Mouse (Mus musculus) liver, adult 2 months (tissue): ENCODE measurements around the gene Ipo7.

Experiments
- CTCF ChIP-seq: fragments of 200-500 bp; IDR thresholded peaks from 2 replicates; pipeline ENCODE4 v1.5.1; 2011; ENCODE audit warnings: low read depth, low read length, control low read depth
- POLR2A ChIP-seq: fragments of 200-500 bp; IDR thresholded peaks from 2 replicates; pipeline ENCODE4 v1.6.1; 2011; ENCODE audit warnings: low read length, control low read depth; ENCODE audit not compliant: insufficient read depth; ENCODE audit errors: extremely low read depth

DNA sequence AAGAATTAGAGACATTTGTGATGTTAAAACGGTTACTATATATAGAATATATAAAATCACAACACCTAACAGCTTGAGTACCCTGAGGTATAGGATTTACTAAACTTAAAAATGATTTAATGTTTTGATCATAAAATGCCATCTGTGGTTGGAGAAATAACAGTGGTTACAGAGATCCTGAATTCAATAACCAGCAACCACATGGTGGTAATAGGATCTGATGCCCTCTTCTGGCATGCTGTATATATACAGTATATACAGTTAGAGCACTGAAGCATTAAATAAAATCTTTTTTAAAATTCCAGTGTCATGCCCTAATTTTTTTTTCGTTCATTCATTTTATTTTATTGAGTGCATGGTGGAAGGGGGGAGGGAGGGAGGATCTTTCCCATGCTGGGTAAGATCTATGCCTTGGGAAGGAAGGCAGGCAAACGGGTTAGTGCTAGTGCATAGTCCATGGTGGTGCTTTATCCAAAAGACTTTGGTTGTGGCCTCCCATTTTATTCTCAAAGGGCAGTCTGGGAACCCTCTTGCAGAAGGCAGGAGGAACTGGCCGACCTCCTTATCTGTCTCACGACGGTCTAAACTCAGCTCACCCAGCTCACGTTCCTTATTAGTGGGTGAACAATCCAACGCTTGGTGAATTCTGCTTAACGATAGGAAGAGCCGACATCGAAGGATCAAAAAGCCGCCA is 41.2 kb downstream of the Ipo7 start:
- no peak for TF ChIP-seq CTCF
- TF ChIP-seq POLR2A: no peak
